Mouse (Mus musculus) hematopoietic stem cell, adult 5-6 weeks (primary cell): ENCODE results near the gene Entpd7. TPM values are rescaled to one million over a fixed set of nuclear protein-coding genes. Genes with fewer than 3 reads are reported as not detected.

Experiments used
- ATAC-seq, 2 experiments: fragments of 125-278 bp in 1 of 2; replicated peaks in 1 of 2; 2 replicates each; pipeline ENCODE4 v1.8.0; 2016 to 2017; ENCODE audit warnings: inconsistent platforms in 2 of 2, mild to moderate bottlenecking in 2 of 2, moderate number of reproducible peaks in 2 of 2, low read depth in 1 of 2, moderate TSS enrichment in 1 of 2; ENCODE audit not compliant: low FRiP score in 2 of 2, poor library complexity in 2 of 2, severe bottlenecking in 2 of 2, insufficient read depth in 1 of 2, low TSS enrichment in 1 of 2
- total RNA-seq: library from RNA; stranded (forward); fragments of 172-1452, 232-1000 nt; gene quantifications from 2 replicates; pipeline ENCODE4 v1.2.3, GENCODE M21; 2017

Entpd7 gene
- total RNA-seq, 1 experiment from 2014 or later: 3.8 TPM

DNA sequence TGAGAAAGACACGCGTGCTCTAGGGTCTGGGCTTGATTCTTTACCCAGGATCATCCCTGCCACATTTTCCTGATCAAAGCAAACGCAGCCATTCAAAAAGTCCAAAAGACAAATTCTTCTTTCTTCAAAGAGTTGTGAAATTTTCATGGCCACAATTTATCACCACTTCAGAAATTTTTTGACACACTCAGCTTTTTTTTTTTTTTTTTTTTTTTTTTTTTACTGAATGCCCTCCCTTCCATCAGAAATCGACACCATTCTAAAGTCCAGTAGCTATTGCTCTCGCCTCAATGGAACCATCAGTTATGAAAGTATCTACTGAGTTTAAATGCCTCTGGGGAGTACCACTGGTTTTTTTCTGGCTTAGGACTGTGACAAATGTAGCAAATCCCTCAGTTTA lies 90.9 kb downstream of the Entpd7 start:
- no peak for ATAC-seq

DNA sequence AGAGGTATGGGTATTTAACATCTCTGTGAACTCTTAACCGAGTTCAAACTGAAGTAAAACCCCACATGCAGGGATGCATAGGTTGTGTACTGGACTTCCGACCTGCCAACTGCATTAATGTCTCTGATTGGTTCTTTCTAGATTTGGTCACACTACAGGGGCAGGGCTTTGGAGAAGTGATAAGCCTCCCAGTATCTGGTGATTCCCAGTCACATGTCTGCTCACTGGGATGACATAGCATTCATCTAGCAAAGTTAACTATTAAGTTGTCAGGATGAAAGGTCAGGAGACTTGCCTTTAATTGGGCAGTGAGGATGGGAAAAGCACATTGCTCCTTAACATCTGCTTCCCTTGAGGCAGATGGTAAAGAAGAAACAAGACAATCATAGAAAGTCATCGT lies 92.5 kb downstream of the Entpd7 start, which contains the start of gene Abcc2:
Gene Abcc2 (plus strand): TSS at position 213 of the 400 bp plus-strand sequence.
- no peak for ATAC-seq

Other genes with a start within 250 kb of the Entpd7 start
- gene Cnnm1, start 249.2 kb upstream of the Entpd7 start, total RNA-seq: not detected in 2 replicates
- gene Got1, start 165.1 kb upstream of the Entpd7 start, total RNA-seq: 8.7 and 12.5 TPM in 2 replicates
- 28.7 and 29.7 TPM in 2 replicates for gene Nkx2-3, start 77.3 kb upstream of the Entpd7 start, total RNA-seq
- 44.4 and 47.1 TPM in 2 replicates for gene Slc25a28, start 14.8 kb upstream of the Entpd7 start, total RNA-seq
- gene Cutc, start 63.3 kb downstream of the Entpd7 start, total RNA-seq: 20.9 and 33.3 TPM in 2 replicates
- 14.4 and 15.1 TPM in 2 replicates for gene Cox15, start 63.3 kb downstream of the Entpd7 start, total RNA-seq
- gene Abcc2, start 92.5 kb downstream of the Entpd7 start, total RNA-seq: 0.88 TPM in 1 of 2 replicates, not detected in the other